Mouse (Mus musculus): ENCODE measurements around the gene Comt. TPM values are rescaled to one million over a fixed set of nuclear protein-coding genes. Genes with fewer than 3 reads are reported as not detected.

The Comt gene
- polyA plus RNA-seq, 1 experiment from 2014 or later = 90.1 TPM

DNA sequence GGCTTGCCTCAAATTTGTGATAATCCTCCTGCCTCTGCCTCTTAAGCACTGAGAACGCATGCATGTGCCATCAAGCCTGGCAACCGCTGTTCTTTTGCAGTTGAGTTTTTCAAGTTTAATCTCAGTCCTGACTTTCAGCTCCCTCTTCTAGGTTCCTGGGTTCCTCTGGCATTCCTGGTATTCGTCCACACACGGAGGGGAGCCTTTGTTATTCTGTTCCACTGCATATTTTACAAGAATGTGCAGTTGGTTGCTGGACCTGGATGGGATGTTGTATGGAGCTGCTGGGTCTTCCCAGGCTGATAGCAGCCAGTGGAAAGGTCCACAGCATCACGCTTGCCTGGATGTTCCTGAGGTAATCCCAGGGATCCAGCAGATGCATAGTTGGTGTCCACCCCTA, 41.2 kb downstream of the Comt start:
- H3K4me3 ChIP-seq (ENCODE audit: low read depth, low read length) = no peak overlapping the region
- no peak overlapping the region for H3K9ac ChIP-seq (ENCODE audit: low read depth, low read length)
- H3K36me3 ChIP-seq (ENCODE audit: control insufficient read depth, insufficient read depth, low read length) = no peaks in the 10 kb centered on the region
- H3K27ac ChIP-seq (ENCODE audit: low read depth, low read length) = no peak overlapping the region
- H3K27me3 ChIP-seq (ENCODE audit: control insufficient read depth, insufficient read depth, low read length) = no peaks in the 10 kb centered on the region
- no peak for ATAC-seq (replicated peaks; ENCODE audit: insufficient number of reproducible peaks, low FRiP score, low TSS enrichment)
- H3K9me3 ChIP-seq (replicated peaks; ENCODE audit: control insufficient read depth, low read length) = no peaks in the 10 kb centered on the region
- H3K4me1 ChIP-seq (ENCODE audit: control insufficient read depth, insufficient read depth, low read length) = peaks cover 30% of the 10 kb centered on the region
- no peak overlapping the region for H3K4me2 ChIP-seq
- 65% methylated on average over 5 of the region's 5 CpGs for WGBS (ENCODE audit: insufficient replicate concordance)

GRCm38 (mm10) chr16:18384659-18385058, 42.0 kb downstream of the Comt start:
- no peak for ATAC-seq (replicated peaks; ENCODE audit: insufficient number of reproducible peaks, low FRiP score, low TSS enrichment)
- peaks cover 31% of the 10 kb centered on the region for H3K4me1 ChIP-seq (ENCODE audit: control insufficient read depth, insufficient read depth, low read length)

DNA sequence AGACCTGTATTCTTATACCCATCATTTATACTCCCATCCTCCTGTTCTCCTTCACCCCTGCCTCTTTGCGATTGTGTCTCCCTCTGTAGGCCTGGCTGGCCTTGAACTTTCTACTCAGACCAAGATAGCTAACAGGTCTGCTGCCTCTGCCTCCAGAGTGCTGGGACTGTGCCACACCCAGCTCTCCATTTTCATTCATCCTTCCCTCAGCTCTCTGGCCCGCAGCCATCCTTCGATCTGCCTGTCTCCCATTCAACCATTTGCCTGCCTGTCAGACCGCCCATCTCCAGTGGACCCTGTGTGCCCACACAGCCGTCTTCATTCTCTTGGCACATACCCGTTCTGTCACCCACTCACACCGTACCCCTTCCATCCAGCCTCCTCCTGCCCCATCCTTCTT, 42.4 kb downstream of the Comt start:
- H3K27ac ChIP-seq (ENCODE audit: low read depth, low read length) = no peak overlapping the region
- H3K4me2 ChIP-seq = no peak overlapping the region
- no peak overlapping the region for H3K9ac ChIP-seq (ENCODE audit: low read depth, low read length)
- H3K9me3 ChIP-seq (replicated peaks; ENCODE audit: control insufficient read depth, low read length) = no peaks in the 10 kb centered on the region
- peaks cover 32% of the 10 kb centered on the region for H3K4me1 ChIP-seq (ENCODE audit: control insufficient read depth, insufficient read depth, low read length)
- ATAC-seq (replicated peaks; ENCODE audit: insufficient number of reproducible peaks, low FRiP score, low TSS enrichment) = no peak
- H3K4me3 ChIP-seq (ENCODE audit: low read depth, low read length) = no peak overlapping the region
- WGBS (ENCODE audit: insufficient replicate concordance) = 85% methylated on average over 7 of the region's 7 CpGs
- no peaks in the 10 kb centered on the region for H3K27me3 ChIP-seq (ENCODE audit: control insufficient read depth, insufficient read depth, low read length)
- no peaks in the 10 kb centered on the region for H3K36me3 ChIP-seq (ENCODE audit: control insufficient read depth, insufficient read depth, low read length)

More at GRCm38 (mm10) chr16:18384659-18385058, 42.0 kb downstream of the Comt start:
- H3K27ac ChIP-seq (ENCODE audit: low read depth, low read length) = no peak overlapping the region
- no peak overlapping the region for H3K9ac ChIP-seq (ENCODE audit: low read depth, low read length)
- H3K4me2 ChIP-seq = no peak overlapping the region
- WGBS (ENCODE audit: insufficient replicate concordance) = 79% methylated on average over 8 of the region's 8 CpGs
- H3K36me3 ChIP-seq (ENCODE audit: control insufficient read depth, insufficient read depth, low read length) = no peaks in the 10 kb centered on the region
- no peaks in the 10 kb centered on the region for H3K27me3 ChIP-seq (ENCODE audit: control insufficient read depth, insufficient read depth, low read length)
- no peaks in the 10 kb centered on the region for H3K9me3 ChIP-seq (replicated peaks; ENCODE audit: control insufficient read depth, low read length)
- no peak overlapping the region for H3K4me3 ChIP-seq (ENCODE audit: low read depth, low read length)

DNA sequence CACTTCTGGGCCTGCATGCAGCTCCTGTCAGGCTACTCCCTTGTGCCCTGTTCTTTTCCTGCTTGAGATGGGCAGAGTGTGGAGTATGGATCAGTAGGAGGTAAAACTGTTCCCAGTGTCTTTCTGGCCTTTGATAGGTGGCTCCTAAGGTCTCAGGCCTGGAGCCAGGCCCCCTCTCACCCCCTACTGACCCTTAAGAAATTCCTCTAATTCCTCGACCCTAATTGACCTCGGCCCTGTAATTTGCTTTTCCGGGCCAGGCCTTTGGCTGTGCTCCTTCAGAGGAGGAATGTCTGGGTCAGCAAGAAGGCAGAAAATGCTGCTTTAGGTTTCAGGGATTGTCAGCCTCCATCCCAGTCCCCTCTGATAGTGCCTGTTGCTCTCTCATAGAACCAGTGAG, 42.9 kb downstream of the Comt start:
- Histone ChIP-seq H3K4me3 (ENCODE audit: low read depth, low read length) (no peak overlapping the region), H3K36me3 (ENCODE audit: control insufficient read depth, insufficient read depth, low read length) (no peaks in the 10 kb centered on the region), H3K4me2 (no peak overlapping the region), H3K27ac (ENCODE audit: low read depth, low read length) (no peak overlapping the region), H3K9ac (ENCODE audit: low read depth, low read length) (no peak overlapping the region), H3K9me3 (replicated peaks; ENCODE audit: control insufficient read depth, low read length) (no peaks in the 10 kb centered on the region), H3K4me1 (ENCODE audit: control insufficient read depth, insufficient read depth, low read length) (peaks cover 28% of the 10 kb centered on the region), H3K27me3 (ENCODE audit: control insufficient read depth, insufficient read depth, low read length) (no peaks in the 10 kb centered on the region)
- WGBS (ENCODE audit: insufficient replicate concordance) = 23% methylated on average over 3 of the region's 3 CpGs
- ATAC-seq (replicated peaks; ENCODE audit: insufficient number of reproducible peaks, low FRiP score, low TSS enrichment) = no peak

DNA sequence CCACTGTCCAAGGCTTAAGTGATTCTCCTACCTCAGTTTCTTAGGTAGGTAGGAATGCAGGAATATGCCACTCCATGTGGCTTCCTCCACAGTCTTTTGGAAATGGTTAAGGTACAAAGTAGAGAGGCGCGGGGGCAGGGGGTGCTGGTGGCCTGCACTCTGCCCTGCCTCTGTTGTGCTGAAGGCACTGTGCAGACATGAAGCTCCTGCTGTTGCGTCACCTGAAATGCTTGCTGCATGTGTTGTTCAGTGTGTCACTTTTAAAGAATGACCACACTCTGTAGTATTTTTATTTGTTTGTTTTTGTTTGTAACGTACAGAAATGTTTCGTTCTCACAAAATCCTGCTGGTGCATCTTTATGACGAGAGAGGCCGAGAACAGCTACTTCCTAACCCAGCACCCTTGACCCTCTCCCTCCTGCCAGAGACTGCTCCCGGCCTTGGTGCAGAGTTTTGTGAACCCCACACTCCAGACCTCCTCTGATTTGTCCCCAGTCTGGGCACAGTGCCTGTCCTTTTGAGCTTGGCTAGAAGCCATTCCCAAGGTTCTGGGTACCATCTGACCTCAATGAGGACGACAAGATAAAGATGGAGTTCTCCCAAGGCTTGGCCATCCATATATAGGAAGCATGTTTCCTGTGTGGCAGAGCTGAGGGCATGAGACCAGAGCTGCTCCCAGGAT, 43.5 kb downstream of the Comt start:
- no peak overlapping the region for H3K9ac ChIP-seq (ENCODE audit: low read depth, low read length)
- no peak for ATAC-seq (replicated peaks; ENCODE audit: insufficient number of reproducible peaks, low FRiP score, low TSS enrichment)
- WGBS (ENCODE audit: insufficient replicate concordance) = 78% methylated on average over 9 of the region's 9 CpGs
- no peak overlapping the region for H3K4me2 ChIP-seq
- H3K9me3 ChIP-seq (replicated peaks; ENCODE audit: control insufficient read depth, low read length) = no peaks in the 10 kb centered on the region
- no peaks in the 10 kb centered on the region for H3K27me3 ChIP-seq (ENCODE audit: control insufficient read depth, insufficient read depth, low read length)
- H3K27ac ChIP-seq (ENCODE audit: low read depth, low read length) = no peak overlapping the region
- peaks cover 22% of the 10 kb centered on the region for H3K4me1 ChIP-seq (ENCODE audit: control insufficient read depth, insufficient read depth, low read length)
- no peaks in the 10 kb centered on the region for H3K36me3 ChIP-seq (ENCODE audit: control insufficient read depth, insufficient read depth, low read length)
- no peak overlapping the region for H3K4me3 ChIP-seq (ENCODE audit: low read depth, low read length)

GRCm38 (mm10) chr16:18381621-18382258, 44.9 kb downstream of the Comt start:
- no peak for ATAC-seq (replicated peaks; ENCODE audit: insufficient number of reproducible peaks, low FRiP score, low TSS enrichment)

GRCm38 (mm10) chr16:18380495-18381063, 46.1 kb downstream of the Comt start:
- H3K4me1 ChIP-seq (ENCODE audit: control insufficient read depth, insufficient read depth, low read length) = peaks cover 18% of the 10 kb centered on the region
- H3K9me3 ChIP-seq (replicated peaks; ENCODE audit: control insufficient read depth, low read length) = no peaks in the 10 kb centered on the region
- H3K4me2 ChIP-seq = no peak overlapping the region
- no peaks in the 10 kb centered on the region for H3K36me3 ChIP-seq (ENCODE audit: control insufficient read depth, insufficient read depth, low read length)
- no peaks in the 10 kb centered on the region for H3K27me3 ChIP-seq (ENCODE audit: control insufficient read depth, insufficient read depth, low read length)
- ATAC-seq (replicated peaks; ENCODE audit: insufficient number of reproducible peaks, low FRiP score, low TSS enrichment) = no peak
- WGBS (ENCODE audit: insufficient replicate concordance) = 53% methylated on average over 6 of the region's 6 CpGs
- no peak overlapping the region for H3K9ac ChIP-seq (ENCODE audit: low read depth, low read length)
- H3K4me3 ChIP-seq (ENCODE audit: low read depth, low read length) = no peak overlapping the region
- no peak overlapping the region for H3K27ac ChIP-seq (ENCODE audit: low read depth, low read length)

More at GRCm38 (mm10) chr16:18381621-18382258, 44.9 kb downstream of the Comt start:
- WGBS (ENCODE audit: insufficient replicate concordance) = 59% methylated on average over 6 of the region's 6 CpGs
- H3K36me3 ChIP-seq (ENCODE audit: control insufficient read depth, insufficient read depth, low read length) = no peaks in the 10 kb centered on the region
- H3K27me3 ChIP-seq (ENCODE audit: control insufficient read depth, insufficient read depth, low read length) = no peaks in the 10 kb centered on the region
- H3K9me3 ChIP-seq (replicated peaks; ENCODE audit: control insufficient read depth, low read length) = no peaks in the 10 kb centered on the region
- H3K27ac ChIP-seq (ENCODE audit: low read depth, low read length) = no peak overlapping the region
- H3K4me2 ChIP-seq = no peak overlapping the region
- H3K4me3 ChIP-seq (ENCODE audit: low read depth, low read length) = no peak overlapping the region
- peaks cover 16% of the 10 kb centered on the region for H3K4me1 ChIP-seq (ENCODE audit: control insufficient read depth, insufficient read depth, low read length)
- H3K9ac ChIP-seq (ENCODE audit: low read depth, low read length) = no peak overlapping the region

DNA sequence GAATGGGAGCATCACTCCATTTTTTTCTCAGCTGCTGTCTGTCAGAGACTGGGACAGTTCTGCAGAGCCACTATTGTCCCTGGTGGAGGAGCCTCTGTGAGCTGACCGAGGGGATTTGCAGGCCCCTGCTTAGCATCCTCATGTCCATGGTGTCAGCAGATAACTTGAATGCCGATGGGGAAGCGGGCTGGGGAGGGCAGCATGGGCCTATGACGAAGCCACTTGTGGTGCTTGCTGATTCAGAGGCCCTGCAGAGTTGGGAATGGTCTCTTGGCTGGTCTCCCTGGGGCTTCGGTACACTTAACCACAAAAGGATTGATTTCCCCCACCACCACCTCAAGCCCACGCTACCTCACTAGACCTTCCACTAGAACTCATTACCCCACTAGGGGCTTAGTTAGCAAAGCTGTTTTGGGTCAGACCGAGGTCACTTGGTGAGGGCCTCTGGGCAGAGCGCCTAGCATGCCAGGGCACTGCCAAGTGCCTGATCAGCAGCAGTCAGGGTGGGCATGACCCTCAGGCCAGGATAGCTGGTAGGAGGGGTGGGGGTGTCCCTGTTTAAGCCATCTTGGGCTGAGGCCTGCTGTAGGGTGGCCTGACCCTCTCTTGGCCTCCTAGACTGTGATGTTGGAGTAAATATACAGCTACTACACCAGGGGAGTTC, 47.2 kb downstream of the Comt start:
- H3K27me3 ChIP-seq (ENCODE audit: control insufficient read depth, insufficient read depth, low read length) = no peaks in the 10 kb centered on the region
- no peaks in the 10 kb centered on the region for H3K36me3 ChIP-seq (ENCODE audit: control insufficient read depth, insufficient read depth, low read length)
- H3K4me1 ChIP-seq (ENCODE audit: control insufficient read depth, insufficient read depth, low read length) = peaks cover 18% of the 10 kb centered on the region
- H3K9me3 ChIP-seq (replicated peaks; ENCODE audit: control insufficient read depth, low read length) = no peaks in the 10 kb centered on the region
- H3K27ac ChIP-seq (ENCODE audit: low read depth, low read length) = no peak overlapping the region
- no peak overlapping the region for H3K4me3 ChIP-seq (ENCODE audit: low read depth, low read length)
- WGBS (ENCODE audit: insufficient replicate concordance) = 66% methylated on average over 8 of the region's 8 CpGs
- H3K9ac ChIP-seq (ENCODE audit: low read depth, low read length) = no peak overlapping the region
- 0 out of 2 replicates have a peak, but pooled peaks have one; percentile 28 for ATAC-seq (replicated peaks; ENCODE audit: insufficient number of reproducible peaks, low FRiP score, low TSS enrichment)
- H3K4me2 ChIP-seq = no peak overlapping the region

All from heart, embryonic 11.5 days (tissue).